Mouse (Mus musculus): ENCODE results near the gene Tnni2.
A peak's percentile ranks its signal among the peaks of the same experiment; 100 is the strongest.

Gene Tnni2

GRCm38 (mm10) chr7:142430160-142430678 lies 11.4 kb upstream of the Tnni2 start:
- DNase-seq (ENCODE audit: low read depth, low spot score), result no peak

DNA sequence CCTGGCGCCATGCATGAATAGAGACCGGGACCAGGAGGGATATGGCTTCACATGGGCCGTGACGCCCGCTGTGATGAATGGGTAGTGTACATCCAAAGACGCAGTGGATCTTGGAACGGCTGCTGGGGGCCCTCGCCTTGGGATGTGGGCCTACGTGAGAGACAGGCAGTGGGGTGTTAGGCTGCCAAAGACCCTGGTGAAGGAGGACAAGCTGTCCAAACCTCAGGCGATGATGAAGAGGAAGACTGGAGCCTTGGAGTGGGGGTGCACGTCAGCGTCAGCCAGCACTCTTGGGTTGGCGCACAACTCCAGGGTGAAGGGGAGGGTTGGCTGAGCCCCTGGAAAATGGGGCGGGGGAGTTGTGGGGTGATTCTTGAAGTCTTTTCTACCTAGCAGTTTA lies 10.5 kb upstream of the Tnni2 start:
- no peak for DNase-seq (ENCODE audit: low read depth, low spot score)

- DNase-seq (ENCODE audit: low read depth, low spot score), result no peak
Observed at GRCm38 (mm10) chr7:142433623-142434022, 8.0 kb upstream of the Tnni2 start.

DNA sequence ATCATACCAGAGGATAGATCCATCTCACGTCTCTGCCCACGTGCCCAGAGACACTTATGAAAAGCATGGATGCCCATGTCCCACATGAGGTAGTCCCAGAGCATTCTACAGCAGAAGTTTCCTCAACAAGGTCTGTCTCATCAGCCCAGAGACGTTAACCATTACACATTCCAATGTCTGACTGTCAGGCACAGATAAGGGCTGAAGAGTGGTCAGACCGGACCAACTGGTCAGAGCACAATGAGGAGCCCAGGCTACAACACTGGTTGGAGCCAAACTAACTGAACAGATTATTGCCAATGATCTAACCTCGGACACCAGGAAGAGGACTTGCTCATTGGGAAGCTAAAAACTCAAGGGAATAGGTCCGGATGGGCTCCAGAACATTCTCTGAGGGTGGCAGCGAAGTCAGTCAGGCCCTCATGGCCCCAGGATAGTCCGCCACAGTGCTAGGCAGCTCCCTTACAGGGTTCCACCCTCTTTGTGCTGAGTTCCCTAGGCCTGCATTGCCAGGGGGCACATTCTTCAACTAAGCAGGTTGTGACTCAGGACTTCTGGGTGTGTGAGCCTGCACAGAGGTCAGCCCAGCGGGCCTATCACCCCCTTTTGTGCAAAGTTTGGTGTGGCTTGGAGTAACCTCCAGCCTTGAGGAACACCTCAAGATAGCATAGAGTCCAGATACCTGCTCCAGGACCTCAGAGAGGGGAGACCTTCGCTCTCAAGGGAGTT lies 7.3 kb upstream of the Tnni2 start, which contains the start of gene Syt8:
Syt8 (plus strand) TSS at position 714 of the 729 bp plus-strand sequence.
- DNase-seq (ENCODE audit: low read depth, low spot score), result no peak

DNA sequence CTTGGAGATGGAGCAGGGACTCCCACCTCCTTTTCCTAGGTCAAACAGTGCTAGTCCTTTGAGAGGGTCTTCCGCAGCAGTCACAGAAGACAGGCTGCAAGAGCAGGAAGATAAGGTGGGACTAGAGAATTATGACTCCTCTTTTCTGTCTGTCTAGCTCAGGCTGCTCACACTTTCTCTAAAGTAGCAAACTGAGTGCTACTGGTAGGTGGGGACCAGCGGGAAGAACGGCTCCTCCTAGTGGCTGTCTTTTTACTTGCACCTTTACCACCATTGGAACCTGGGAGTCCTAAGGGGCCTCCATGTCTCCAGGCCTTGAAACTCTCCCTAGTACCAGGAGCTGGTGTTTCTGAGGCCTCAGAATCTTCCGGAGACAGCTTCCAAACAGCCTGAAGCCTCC lies 6.1 kb upstream of the Tnni2 start:
- DNase-seq (ENCODE audit: low read depth, low spot score), result peak; percentile 67

GRCm38 (mm10) chr7:142437324-142437723 lies 4.3 kb upstream of the Tnni2 start:
- DNase-seq (ENCODE audit: low read depth, low spot score), result no peak

GRCm38 (mm10) chr7:142439966-142440365 lies 1.6 kb upstream of the Tnni2 start:
- no peak for DNase-seq (ENCODE audit: low read depth, low spot score)

- peak; percentile 39 for DNase-seq (ENCODE audit: low read depth, low spot score)
Observed at GRCm38 (mm10) chr7:142440657-142441114, 922 bp upstream of the Tnni2 start.

GRCm38 (mm10) chr7:142442081-142442907 lies 686 bp downstream of the Tnni2 start:
- no peak for DNase-seq (ENCODE audit: low read depth, low spot score)

DNA sequence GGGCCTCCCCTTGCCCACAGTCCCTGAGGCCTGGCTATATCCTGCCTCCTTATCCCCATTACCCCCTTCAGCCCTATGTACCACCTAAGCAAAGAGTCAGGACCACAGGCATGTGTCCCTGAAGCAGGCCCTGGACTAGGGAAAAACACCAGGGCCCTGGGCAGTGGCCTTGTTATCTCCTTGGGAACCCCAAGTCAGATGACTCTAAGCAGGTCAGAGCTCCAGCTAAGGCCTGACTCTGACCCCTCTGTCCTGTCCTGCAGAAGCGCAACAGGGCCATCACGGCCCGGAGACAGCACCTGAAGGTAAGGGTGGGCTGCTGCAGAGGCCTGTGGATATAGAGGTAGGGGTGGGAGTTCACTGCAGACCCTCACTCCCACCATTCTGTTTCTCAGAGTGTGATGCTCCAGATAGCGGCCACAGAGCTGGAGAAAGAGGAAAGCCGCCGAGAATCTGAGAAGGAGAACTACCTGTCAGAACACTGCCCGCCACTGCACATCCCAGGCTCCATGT lies 1.4 kb downstream of the Tnni2 start:
- no peak for DNase-seq (ENCODE audit: low read depth, low spot score)

DNA sequence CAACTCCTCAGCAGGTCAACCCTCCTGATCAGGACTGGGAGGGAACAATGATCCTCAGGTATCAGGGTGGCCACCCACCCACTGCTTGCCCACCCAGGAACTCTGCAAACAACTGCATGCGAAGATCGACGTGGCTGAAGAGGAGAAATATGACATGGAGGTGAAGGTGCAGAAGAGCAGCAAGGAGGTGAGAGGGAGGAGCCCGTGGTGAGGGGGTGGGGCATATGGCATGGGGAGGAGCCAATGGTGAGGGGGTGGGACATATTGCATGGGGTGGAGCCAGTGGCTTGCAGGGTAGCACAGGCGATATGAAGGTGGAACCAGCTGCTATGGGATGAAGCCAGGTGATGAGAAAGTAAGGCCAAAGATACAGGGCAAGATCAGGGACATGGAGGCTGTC lies 1.9 kb downstream of the Tnni2 start:
- DNase-seq (ENCODE audit: low read depth, low spot score), result no peak

- DNase-seq (ENCODE audit: low read depth, low spot score), result no peak
Observed at GRCm38 (mm10) chr7:142444171-142444570, 2.6 kb downstream of the Tnni2 start.

- no peak for DNase-seq (ENCODE audit: low read depth, low spot score)
Observed at GRCm38 (mm10) chr7:142445324-142445723, 3.7 kb downstream of the Tnni2 start.

DNA sequence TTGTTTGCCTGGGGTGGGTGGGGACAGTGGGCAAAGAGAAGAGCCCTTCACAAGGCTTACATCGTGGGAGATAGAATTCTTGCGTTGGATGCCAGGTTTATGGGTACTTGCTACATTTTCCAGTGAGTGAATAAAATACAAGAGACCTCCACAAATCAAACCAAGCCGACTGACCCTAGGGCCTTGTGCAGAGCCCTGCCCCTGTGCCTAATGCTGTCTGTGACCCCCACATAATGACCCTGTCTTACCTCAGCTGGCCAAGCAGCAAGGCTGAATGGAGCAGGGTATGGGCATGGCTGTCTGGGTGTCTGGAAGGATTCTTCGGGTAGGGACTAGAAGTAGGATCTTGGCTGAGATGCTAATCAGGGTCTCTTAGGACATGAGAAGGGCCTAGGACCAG lies 4.7 kb downstream of the Tnni2 start:
- no peak for DNase-seq (ENCODE audit: low read depth, low spot score)

- DNase-seq (ENCODE audit: low read depth, low spot score), result no peak
Observed at GRCm38 (mm10) chr7:142449038-142449617, 7.5 kb downstream of the Tnni2 start.

DNA sequence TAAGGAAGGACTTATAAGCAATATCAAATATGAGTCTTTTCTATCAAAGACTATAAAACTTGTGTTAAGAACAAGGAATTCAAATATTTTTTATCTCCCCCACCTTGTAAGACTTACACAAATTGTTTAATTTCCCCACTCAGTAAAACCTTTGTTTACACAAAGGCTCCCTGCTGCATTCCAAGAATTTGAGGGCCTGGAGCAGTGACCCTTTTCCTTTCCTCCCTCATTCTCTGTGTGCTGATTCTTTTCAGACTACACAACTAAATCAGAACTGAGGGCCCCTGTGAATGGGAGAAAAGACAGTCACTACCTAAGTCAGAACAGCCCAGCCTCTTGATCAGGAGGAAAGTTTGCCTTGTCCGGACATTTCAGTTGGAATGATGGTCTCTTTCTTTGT lies 13.1 kb downstream of the Tnni2 start:
- no peak for DNase-seq (ENCODE audit: low read depth, low spot score)

- no peak for DNase-seq (ENCODE audit: low read depth, low spot score)
Observed at GRCm38 (mm10) chr7:142455251-142455650, 13.6 kb downstream of the Tnni2 start.

DNA sequence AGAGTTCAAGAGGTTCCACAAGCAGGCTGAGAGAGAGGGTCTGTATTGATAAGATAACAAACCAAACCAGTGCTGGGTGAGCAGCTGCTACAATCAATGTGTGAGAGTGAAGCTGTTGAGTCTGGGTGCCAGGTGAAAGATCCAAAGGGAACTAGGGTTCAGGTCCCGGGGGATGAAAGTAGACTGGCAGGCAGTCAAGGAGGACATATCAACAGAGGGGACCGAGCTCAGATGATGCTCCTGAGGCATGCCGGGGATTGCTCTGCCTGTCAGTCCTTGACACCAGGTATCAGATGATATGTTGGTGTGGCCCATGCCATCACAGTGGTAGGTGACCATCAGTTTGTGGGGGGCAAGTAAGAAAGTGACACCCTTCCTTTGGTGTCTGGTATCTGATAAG lies 15.2 kb downstream of the Tnni2 start:
- no peak for DNase-seq (ENCODE audit: low read depth, low spot score)

- no peak for DNase-seq (ENCODE audit: low read depth, low spot score)
Observed at GRCm38 (mm10) chr7:142457227-142457811, 15.7 kb downstream of the Tnni2 start.

DNA sequence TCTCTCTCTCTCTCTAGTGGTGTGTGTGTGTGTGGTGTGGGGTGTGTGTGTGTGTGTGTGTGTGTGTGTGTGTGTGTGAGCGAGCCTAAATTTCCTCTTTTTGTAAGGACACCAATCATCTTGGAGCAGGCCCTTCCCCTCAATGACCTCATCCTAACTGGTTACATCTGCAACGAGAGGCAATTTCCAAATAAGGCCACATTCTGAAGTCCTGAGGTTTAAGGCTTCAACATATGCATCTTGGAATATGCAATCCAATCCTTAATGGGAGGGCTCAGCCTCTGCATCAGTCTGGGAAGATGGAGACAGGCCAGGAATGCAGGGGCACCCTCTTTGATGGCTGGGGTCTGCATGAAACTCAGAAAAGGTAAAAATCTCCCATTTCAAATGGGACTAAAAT lies 16.4 kb downstream of the Tnni2 start:
- no peak for DNase-seq (ENCODE audit: low read depth, low spot score)

- DNase-seq (ENCODE audit: low read depth, low spot score), result no peak
Observed at GRCm38 (mm10) chr7:142458676-142459298, 17.2 kb downstream of the Tnni2 start.

Measured in R1 (cell line).